Mouse (Mus musculus): ENCODE measurements around the gene Cmbl.

Cmbl gene

DNA sequence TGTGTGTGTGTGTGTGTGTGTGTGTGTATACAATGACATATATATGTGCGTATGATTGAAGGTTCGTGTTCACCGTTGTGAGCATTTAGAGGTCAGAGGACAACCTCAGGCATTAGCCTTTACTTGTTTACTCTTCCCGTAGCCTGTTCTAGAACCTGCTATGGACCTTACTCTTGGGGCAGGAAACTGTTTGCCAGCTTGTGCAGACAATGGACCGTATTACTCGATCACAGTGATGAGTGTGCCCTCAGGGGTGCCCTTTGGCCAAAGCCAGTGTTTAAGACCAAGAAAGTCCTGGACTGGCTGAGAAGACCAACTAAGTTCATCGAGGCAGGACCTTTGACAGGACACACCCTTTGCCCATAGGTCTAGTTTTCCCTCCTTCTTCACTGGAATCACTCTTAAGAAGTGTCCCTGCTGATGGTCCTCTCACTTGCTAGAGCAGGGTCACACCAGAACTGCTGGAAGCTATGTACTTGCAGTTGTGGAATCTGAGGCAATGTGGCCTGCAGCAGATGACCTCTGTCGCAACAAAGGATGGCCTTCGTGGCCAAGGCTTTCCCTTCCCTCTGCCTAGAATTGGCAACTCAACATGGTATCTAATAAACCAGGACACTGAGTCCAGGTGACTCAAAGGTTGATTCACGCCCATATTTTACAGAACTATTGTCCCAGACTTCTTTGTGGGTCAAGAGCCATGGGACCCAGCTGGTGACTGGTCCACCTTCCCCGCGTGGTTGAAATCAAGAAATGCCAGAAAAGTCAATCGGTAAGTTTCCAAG, 18.3 kb downstream of the Cmbl start:
- no peak for DNase-seq (ENCODE audit: low spot score)

GRCm38 (mm10) chr15:31585238-31585637, 20.0 kb downstream of the Cmbl start:
- DNase-seq (ENCODE audit: low spot score) = no peak

DNA sequence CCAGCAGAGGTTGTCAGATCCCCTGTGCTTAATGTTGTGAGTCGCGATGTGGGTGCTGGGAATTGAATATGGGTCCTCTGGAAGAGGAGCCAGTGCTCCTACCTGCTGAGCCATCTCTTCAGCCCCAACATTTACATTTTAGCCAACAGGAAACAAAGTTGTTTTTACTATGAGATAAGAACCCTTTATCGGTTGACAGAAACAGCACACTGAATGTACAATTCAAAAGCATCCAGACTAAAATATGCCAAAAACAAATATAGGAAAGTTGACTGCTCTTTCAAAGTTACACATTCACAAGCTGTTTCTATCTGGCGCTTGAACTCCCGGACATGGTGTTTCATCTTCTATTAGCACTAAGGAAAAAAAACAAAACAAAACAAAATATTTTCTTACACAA, 20.9 kb downstream of the Cmbl start:
- no peak for DNase-seq (ENCODE audit: low spot score)

DNA sequence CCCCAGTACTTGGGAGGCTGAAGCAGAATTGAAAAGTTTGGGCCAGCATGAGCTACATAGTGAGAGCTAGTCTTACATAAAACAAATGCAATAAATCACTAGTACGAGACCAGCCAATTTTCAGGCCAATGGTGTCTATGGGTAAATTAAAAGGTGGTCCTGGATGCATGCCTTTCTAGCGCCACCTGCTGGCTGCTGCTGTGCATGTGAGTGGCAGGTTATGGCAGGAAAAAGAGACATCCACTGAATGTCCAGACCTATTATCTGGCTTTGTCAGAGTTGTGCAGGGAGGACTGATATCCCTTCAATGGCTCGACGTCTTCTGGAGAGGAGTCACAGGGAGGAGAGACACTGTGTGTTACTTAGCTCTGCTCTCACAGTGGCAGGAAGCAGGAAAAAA, 21.3 kb downstream of the Cmbl start:
- DNase-seq (ENCODE audit: low spot score) = peak; percentile 94

GRCm38 (mm10) chr15:31587789-31588188, 22.6 kb downstream of the Cmbl start:
- no peak for DNase-seq (ENCODE audit: low spot score)

DNA sequence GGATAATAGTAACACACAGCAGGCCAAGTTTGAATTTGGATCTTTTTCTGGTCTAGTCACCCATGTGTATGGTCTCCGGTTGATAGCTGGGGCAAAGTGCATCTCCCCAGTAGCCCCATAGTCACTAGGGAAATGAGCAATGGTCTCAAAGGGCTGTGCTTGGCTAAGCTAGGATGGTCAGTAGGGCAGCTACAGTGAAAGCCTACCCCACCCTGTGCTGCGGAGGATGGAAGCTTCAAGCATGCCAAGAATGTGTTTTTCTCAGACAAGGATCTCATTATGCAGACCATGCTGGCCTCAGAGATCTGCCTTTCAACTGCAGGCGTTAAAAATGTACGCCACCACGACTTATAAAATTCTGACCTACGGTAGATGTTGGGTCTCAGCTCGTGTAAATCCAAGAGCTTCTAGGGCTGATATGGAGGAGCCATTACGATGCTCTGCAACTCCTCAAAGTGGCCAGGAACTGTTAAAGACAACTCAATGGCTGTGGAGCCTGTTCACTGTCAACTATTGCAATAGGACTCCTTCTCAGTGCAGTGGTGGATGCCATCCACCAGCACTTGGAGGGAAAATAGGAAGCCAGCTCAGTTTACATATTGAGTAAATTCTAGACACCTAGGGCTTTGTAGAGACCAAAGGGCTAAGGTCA, 23.9 kb downstream of the Cmbl start:
- no peak for DNase-seq (ENCODE audit: low spot score)

DNA sequence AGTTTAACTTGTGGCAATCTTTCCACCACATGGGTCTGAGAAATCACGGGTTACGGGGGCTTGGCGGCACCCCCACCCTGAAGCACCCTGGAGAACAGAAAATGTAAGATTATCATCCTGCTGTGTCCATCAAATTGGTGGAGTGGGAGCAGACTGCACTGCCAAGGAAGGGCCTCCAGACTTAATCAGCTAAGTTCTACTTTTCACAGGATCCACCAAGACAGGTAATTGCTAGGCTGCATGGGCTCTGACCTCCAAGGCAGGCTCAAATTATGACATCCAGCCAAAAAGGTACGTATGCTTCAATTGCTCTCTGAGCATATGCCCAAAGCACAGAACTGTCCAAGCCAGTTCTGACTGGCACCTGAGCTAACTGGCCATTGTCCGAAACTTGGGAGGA, 25.0 kb downstream of the Cmbl start:
- DNase-seq (ENCODE audit: low spot score) = no peak

DNA sequence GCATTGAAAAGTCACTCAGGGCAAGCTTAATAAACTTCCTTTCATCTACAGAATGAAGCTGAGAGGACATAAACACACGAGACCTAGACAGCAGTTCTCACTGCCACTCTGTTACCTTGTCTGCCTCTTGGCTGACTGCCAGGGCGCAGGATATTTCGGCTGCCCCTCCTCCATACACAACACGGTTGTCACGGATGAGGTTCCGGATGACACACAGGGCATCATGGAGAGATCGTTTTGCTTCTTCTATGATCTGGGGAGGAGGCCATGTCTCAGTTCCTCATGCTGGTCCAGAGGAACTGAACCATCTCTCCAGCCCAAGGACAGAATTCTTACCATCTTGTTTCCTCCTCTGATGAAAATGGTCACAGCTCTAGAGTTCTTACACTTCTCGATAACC, 27.3 kb downstream of the Cmbl start:
- DNase-seq (ENCODE audit: low spot score) = no peak

GRCm38 (mm10) chr15:31594260-31594659, 29.1 kb downstream of the Cmbl start:
- DNase-seq (ENCODE audit: low spot score) = no peak

DNA sequence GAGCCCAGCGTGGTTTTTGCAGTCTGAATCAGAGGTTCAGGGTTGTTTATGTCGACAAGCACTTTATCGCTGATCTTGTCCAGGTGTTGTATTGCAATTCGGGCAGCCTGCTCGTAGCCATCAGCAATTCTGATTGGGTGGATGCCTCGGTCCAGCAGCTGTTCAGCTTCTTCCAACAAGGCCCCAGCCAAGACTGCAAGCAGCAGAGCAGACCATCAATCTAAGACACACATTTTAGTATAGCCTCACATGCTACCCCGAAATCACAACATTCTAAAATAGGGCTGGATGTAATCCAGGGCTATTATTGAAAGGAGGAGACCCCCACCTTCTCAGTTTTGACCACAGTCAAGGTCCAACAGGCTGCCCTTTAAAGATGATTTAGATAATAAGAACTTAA, 30.5 kb downstream of the Cmbl start:
- no peak for DNase-seq (ENCODE audit: low spot score)

- DNase-seq (ENCODE audit: low spot score) = no peak
These were observed 34.6 kb downstream of the Cmbl start for GRCm38 (mm10) chr15:31599834-31600233.

DNA sequence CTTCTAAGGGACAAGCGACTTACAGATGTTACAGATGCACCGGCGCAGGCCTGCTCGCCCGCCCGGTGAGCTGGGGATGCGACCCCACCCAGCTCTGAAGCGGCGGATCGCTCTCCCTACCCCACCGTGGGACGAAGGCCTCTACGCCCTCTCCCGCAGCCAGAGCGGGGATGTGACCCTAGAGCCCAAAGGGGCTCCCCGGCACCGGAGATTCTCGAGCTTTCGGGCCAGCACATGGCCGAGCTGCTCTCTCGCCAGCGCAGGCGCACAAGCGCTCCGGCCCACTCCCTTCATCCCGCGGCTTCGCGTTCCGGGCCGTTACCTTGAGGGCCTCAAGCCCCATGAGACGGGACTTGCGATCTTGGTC, 36.1 kb downstream of the Cmbl start:
- no peak for DNase-seq (ENCODE audit: low spot score)

DNA sequence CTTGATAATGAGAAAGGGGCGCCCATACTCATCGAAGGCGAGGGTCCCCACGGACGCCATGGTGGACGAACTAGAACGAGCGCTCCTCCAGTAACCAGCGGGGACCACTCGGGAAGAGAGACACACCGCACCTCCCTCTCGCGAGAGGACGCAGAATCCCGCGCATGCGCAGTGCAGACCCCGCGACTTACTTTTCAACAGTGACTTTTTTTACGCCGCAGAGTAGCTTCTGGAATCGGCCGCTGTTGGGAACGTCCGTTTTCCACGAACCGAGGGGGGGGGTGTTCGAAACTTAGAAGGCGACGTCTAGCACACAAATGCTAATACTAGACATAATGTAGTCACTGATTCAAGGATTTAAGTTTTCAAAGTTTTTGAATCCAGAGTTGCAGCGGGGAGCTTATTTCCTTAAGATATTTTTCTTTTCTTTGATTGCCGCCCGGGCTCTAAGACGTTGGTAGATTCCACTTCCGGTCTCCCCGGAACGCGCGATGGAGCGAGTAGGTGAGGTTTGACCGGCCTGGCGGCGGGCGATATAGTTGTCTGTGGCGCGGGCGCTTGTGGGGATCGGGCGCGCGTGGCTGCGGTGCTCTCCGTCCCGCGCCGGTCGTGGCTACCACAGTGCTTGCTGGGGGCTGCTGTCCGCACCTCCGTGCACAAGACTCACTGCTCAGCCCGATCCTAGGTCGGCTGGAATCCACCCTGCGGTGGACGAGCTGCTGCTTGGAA, 36.6 kb downstream of the Cmbl start, which contains the start of the genes Cct5 and Fam173b:
Gene Cct5 (minus strand): TSS at position 159 of the 729 bp plus-strand sequence.
Gene Fam173b (plus strand): TSS at position 207 of the 729 bp plus-strand sequence.
- DNase-seq (ENCODE audit: low spot score) = peak; percentile 98

DNA sequence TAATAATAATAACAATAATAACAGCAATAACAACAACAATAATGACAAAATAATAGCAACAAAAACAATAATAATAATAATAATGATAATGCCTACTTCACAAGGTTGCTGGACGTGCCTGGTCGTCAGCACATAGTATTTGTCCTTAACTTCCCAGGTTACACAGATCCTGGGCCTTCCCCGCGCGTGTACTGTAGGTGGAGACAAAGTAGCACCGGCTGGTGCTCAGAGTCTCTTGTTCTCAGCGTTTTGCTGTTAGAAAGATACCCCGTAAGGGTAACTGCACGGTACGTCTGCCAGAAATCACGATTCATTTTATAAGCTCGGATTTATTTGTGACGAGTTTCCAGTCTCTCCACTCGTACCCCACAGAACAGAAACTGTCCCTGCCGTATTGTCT, 37.2 kb downstream of the Cmbl start:
- DNase-seq (ENCODE audit: low spot score) = peak; percentile 71

GRCm38 (mm10) chr15:31603113-31603512, 37.9 kb downstream of the Cmbl start:
- no peak for DNase-seq (ENCODE audit: low spot score)

- no peak for DNase-seq (ENCODE audit: low spot score)
These were observed 41.6 kb downstream of the Cmbl start for GRCm38 (mm10) chr15:31606821-31607220.

- peak; percentile 67 for DNase-seq (ENCODE audit: low spot score)
These were observed 45.8 kb downstream of the Cmbl start for GRCm38 (mm10) chr15:31611027-31611426.

GRCm38 (mm10) chr15:31611976-31612375, 46.8 kb downstream of the Cmbl start:
- no peak for DNase-seq (ENCODE audit: low spot score)

GRCm38 (mm10) chr15:31613826-31614453, 48.8 kb downstream of the Cmbl start:
- no peak for DNase-seq (ENCODE audit: low spot score)

DNA sequence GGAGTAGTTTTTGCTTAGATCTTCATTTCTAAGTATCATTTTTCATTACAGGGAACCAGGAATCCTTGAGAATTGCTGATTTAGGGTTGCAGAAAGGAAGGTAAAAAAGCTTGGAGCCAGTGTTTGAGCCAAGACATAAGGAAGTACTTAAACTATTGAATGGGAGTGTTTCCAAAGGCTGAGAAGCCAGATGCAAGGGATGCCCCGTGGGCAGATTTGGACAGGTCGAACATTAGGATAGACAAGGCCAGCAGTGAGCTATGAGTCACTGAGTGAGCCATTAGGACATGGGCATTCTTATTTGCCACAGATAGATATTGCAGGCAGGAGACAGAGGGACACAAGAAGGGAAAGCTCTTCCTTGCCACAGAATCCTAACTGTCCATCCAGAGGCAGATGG, 49.5 kb downstream of the Cmbl start:
- no peak for DNase-seq (ENCODE audit: low spot score)

GRCm38 (mm10) chr15:31617261-31617660, 52.1 kb downstream of the Cmbl start:
- DNase-seq (ENCODE audit: low spot score) = no peak

DNA sequence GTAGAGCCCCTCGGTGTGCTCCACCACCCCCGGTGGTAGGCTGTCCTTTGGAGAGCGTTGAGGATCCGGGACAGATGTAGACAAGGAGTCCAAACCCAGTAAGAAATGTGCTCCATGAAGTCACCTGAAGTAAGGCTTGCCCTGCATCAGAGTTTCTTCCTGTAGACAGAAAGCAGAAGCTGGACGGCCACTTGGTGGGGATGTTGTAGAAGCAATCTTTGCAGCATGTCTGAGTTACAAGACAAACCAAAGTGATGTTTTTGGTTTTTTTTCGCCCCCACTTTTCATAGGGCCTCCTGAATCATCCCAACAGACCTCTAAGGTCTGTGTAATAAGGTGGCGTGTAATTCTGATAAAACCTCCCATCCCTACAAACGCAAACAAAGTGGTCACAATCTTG, 54.3 kb downstream of the Cmbl start:
- DNase-seq (ENCODE audit: low spot score) = peak; percentile 48
